Mouse (Mus musculus): ENCODE data around the gene H2al1i. TPM values are rescaled to one million over a fixed set of nuclear protein-coding genes. Genes with fewer than 3 reads are reported as not detected.
"Not testable (repeated sequence)": the region's sequence is repeated elsewhere in the genome, so short reads cannot be mapped to it uniquely, and the experiment has no call there.

The H2al1i gene
- total RNA-seq (2021): not detected
- long read RNA-seq, experiment 1: 0 reads
- long read RNA-seq, experiment 2: 0 reads

- DNase-seq: not testable (repeated sequence)
Observed at GRCm38 (mm10) chrX:11324359-11324758, at the start of gene H2al1i. TSS of gene H2al1i (plus strand) at chrX:11324659.

GRCm38 (mm10) chrX:11277083-11277482 is 47.4 kb upstream of the H2al1i start:
- no peak for DNase-seq

- no peak for DNase-seq
Observed at GRCm38 (mm10) chrX:11280741-11281140, 43.7 kb upstream of the H2al1i start.

- peak; percentile 1 to 11 for DNase-seq
Observed at GRCm38 (mm10) chrX:11288306-11288882, 36.1 kb upstream of the H2al1i start.

- no peak for DNase-seq
Observed at GRCm38 (mm10) chrX:11289244-11289643, 35.2 kb upstream of the H2al1i start.

GRCm38 (mm10) chrX:11298957-11299356 is 25.5 kb upstream of the H2al1i start, which contains the start of gene H2al1a:
TSS of gene H2al1a (plus strand) at chrX:11299257.
- not testable (repeated sequence) for DNase-seq

- DNase-seq: not testable (repeated sequence)
Observed at GRCm38 (mm10) chrX:11302132-11302531, 22.3 kb upstream of the H2al1i start, which contains the start of gene H2al1b. TSS of gene H2al1b (plus strand) at chrX:11302432.

GRCm38 (mm10) chrX:11305355-11305754 is 19.1 kb upstream of the H2al1i start, which contains the start of gene H2al1c:
TSS of gene H2al1c (plus strand) at chrX:11305655.
- not testable (repeated sequence) for DNase-seq

GRCm38 (mm10) chrX:11308524-11308923 is 15.9 kb upstream of the H2al1i start, which contains the start of gene H2al1d:
TSS of gene H2al1d (plus strand) at chrX:11308824.
- not testable (repeated sequence) for DNase-seq

- not testable (repeated sequence) for DNase-seq
Observed at GRCm38 (mm10) chrX:11311634-11312033, 12.8 kb upstream of the H2al1i start, which contains the start of gene H2al1e. TSS of gene H2al1e (plus strand) at chrX:11311934.

- not testable (repeated sequence) for DNase-seq
Observed at GRCm38 (mm10) chrX:11314858-11315257, 9.6 kb upstream of the H2al1i start, which contains the start of gene H2al1f. TSS of gene H2al1f (plus strand) at chrX:11315158.

GRCm38 (mm10) chrX:11317956-11318355 is 6.5 kb upstream of the H2al1i start, which contains the start of gene H2al1g:
TSS of gene H2al1g (plus strand) at chrX:11318256.
- not testable (repeated sequence) for DNase-seq

GRCm38 (mm10) chrX:11321192-11321591 is 3.3 kb upstream of the H2al1i start, which contains the start of gene H2al1h:
TSS of gene H2al1h (plus strand) at chrX:11321492.
- not testable (repeated sequence) for DNase-seq

- DNase-seq: not testable (repeated sequence)
Observed at GRCm38 (mm10) chrX:11327522-11327921, 3.1 kb downstream of the H2al1i start, which contains the start of gene H2al1j. TSS of gene H2al1j (plus strand) at chrX:11327822.

GRCm38 (mm10) chrX:11345762-11346161 is 21.3 kb downstream of the H2al1i start:
- no peak for DNase-seq

GRCm38 (mm10) chrX:11346756-11347155 is 22.3 kb downstream of the H2al1i start:
- DNase-seq: no peak

- DNase-seq: no peak
Observed at GRCm38 (mm10) chrX:11360823-11361222, 36.4 kb downstream of the H2al1i start.

GRCm38 (mm10) chrX:11361261-11361660 is 36.8 kb downstream of the H2al1i start:
- DNase-seq: no peak

GRCm38 (mm10) chrX:11363890-11364289 is 39.4 kb downstream of the H2al1i start:
- peak; percentile 4 to 38 for DNase-seq

- no peak for DNase-seq
Observed at GRCm38 (mm10) chrX:11365151-11365550, 40.7 kb downstream of the H2al1i start.

All from adrenal gland, postnatal 36 days (tissue).